Mouse (Mus musculus) lung, postnatal 0 days (tissue): ENCODE results near the gene Kifap3.

Source experiments
- CTCF ChIP-seq: IDR thresholded peaks from 2 replicates; pipeline ENCODE4 v1.5.1; 2016; ENCODE audit warnings: antibody characterized with exemption, mild to moderate bottlenecking
- EP300 ChIP-seq: IDR thresholded peaks from 2 replicates; pipeline ENCODE4 v1.6.1; 2016; ENCODE audit warnings: antibody characterized with exemption, mild to moderate bottlenecking, control low read depth

- no peak for TF ChIP-seq CTCF
- no peak for TF ChIP-seq EP300
Measured at GRCm38 (mm10) chr1:163930458-163930794, 151.0 kb downstream of the Kifap3 start.
